Mouse (Mus musculus) mammary gland, adult 2 months (tissue): ENCODE results near the gene Slc22a7. TPM values are rescaled to one million over a fixed set of nuclear protein-coding genes. Genes with fewer than 3 reads are reported as not detected.

ENCODE experiments used
- polyA plus RNA-seq: library from polyadenylated mRNA; depleted of rRNA; stranded (reverse); fragments of >200 nt; gene quantifications from 2 replicates; pipeline ENCODE4 v1.2.3, GENCODE M21; 2012; ENCODE audit warnings: low replicate concordance; rRNA removed

Slc22a7 gene
- polyA plus RNA-seq: 0.41 TPM in 1 of 2 replicates, not detected in the other

GRCm38 (mm10) chr17:46438298-46438873 lies at the start of gene Slc22a7:
TSS of gene Slc22a7 (minus strand) at chr17:46438457.

GRCm38 (mm10) chr17:46487431-46487830 lies 49.2 kb upstream of the Slc22a7 start, which contains the start of gene Ttbk1:
TSS of gene Ttbk1 (minus strand) at chr17:46487675.

GRCm38 (mm10) chr17:46428761-46429414 lies 9.4 kb downstream of the Slc22a7 start, which contains the start of gene Crip3:
TSS of gene Crip3 (plus strand) at chr17:46428926.

GRCm38 (mm10) chr17:46383294-46384060 lies 54.8 kb downstream of the Slc22a7 start, which contains the start of gene Zfp318:
TSS of gene Zfp318 (plus strand) at chr17:46383731.

Other genes starting within 250 kb of the Slc22a7 start
- 5.6 and 7.7 TPM in 2 replicates for gene Polh, start 235.8 kb downstream of the Slc22a7 start, polyA plus RNA-seq
- gene Xpo5, start 235.7 kb downstream of the Slc22a7 start, polyA plus RNA-seq: 17.5 and 23.7 TPM in 2 replicates
- 30.8 and 44.5 TPM in 2 replicates for gene Polr1c, start 190.4 kb downstream of the Slc22a7 start, polyA plus RNA-seq
- gene Yipf3, start 190.4 kb downstream of the Slc22a7 start, polyA plus RNA-seq: 286 and 320 TPM in 2 replicates
- 1.2 and 2.9 TPM in 2 replicates for gene Lrrc73, start 184.9 kb downstream of the Slc22a7 start, polyA plus RNA-seq
- 38.5 and 59.6 TPM in 2 replicates for gene Tjap1, start 155.4 kb downstream of the Slc22a7 start, polyA plus RNA-seq
- 1.8 and 2.0 TPM in 2 replicates for gene Dlk2, start 141.0 kb downstream of the Slc22a7 start, polyA plus RNA-seq
- gene Abcc10, start 110.1 kb downstream of the Slc22a7 start, polyA plus RNA-seq: 22.9 and 27.6 TPM in 2 replicates
- gene Zfp318, start 54.7 kb downstream of the Slc22a7 start, polyA plus RNA-seq: 26.3 and 34.3 TPM in 2 replicates
- gene Crip3, start 9.5 kb downstream of the Slc22a7 start, polyA plus RNA-seq: 5.5 and 15.0 TPM in 2 replicates
- gene Ttbk1, start 49.2 kb upstream of the Slc22a7 start, polyA plus RNA-seq: 0.33 and 0.61 TPM in 2 replicates
- 1.5 and 2.5 TPM in 2 replicates for gene Dnph1, start 58.3 kb upstream of the Slc22a7 start, polyA plus RNA-seq
- gene Cul9, start 107.9 kb upstream of the Slc22a7 start, polyA plus RNA-seq: 28.6 and 40.6 TPM in 2 replicates
- gene Srf, start 117.7 kb upstream of the Slc22a7 start, polyA plus RNA-seq: 176 and 261 TPM in 2 replicates
- 14.6 and 22.5 TPM in 2 replicates for gene Ptk7, start 191.0 kb upstream of the Slc22a7 start, polyA plus RNA-seq
- gene Klc4, start 207.6 kb upstream of the Slc22a7 start, polyA plus RNA-seq: 14.0 and 17.3 TPM in 2 replicates
- 83.5 and 162 TPM in 2 replicates for gene Mrpl2, start 207.8 kb upstream of the Slc22a7 start, polyA plus RNA-seq
- gene Cul7, start 211.9 kb upstream of the Slc22a7 start, polyA plus RNA-seq: 36.6 and 61.4 TPM in 2 replicates
- 29.3 and 29.6 TPM in 2 replicates for gene Rrp36, start 235.9 kb upstream of the Slc22a7 start, polyA plus RNA-seq
- gene Mea1, start 240.3 kb upstream of the Slc22a7 start, polyA plus RNA-seq: 48.0 and 62.7 TPM in 2 replicates
- gene Klhdc3, start 242.5 kb upstream of the Slc22a7 start, polyA plus RNA-seq: 83.6 and 114 TPM in 2 replicates